Mouse (Mus musculus): Measurements from ENCODE around the gene Mroh7. TPM values are rescaled to one million over a fixed set of nuclear protein-coding genes. Genes with fewer than 3 reads are reported as not detected.

Mroh7 gene
- total RNA-seq, 1 experiment: 0.45 TPM

GRCm38 (mm10) chr4:106772558-106772957 is 41.8 kb upstream of the Mroh7 start:
- no peak for TF ChIP-seq HCFC1 (IDR thresholded peaks at IDR 0.05; ENCODE audit: borderline replicate concordance, insufficient read depth, low read length)
- TF ChIP-seq CHD2 (IDR thresholded peaks at IDR 0.05; ENCODE audit: low read depth, low read length): no peak
- no peak for TF ChIP-seq ZC3H11A (IDR thresholded peaks at IDR 0.05; ENCODE audit: borderline replicate concordance, low read depth, low read length)
- no peak for TF ChIP-seq MAFK (IDR thresholded peaks at IDR 0.05; ENCODE audit: insufficient read depth, low read depth, low read length)
- TF ChIP-seq ZNF384 (IDR thresholded peaks at IDR 0.05; ENCODE audit: low read depth, low read length): no peak
- Histone ChIP-seq H3K9me3 (ENCODE audit: control insufficient read depth, insufficient read depth, low read depth, low read length) (no peaks in the 10 kb centered on the region), H3K9ac (ENCODE audit: insufficient read depth, low read depth, low read length, poor library complexity, severe bottlenecking) (no peak overlapping the region), H3K4me3 (ENCODE audit: insufficient read depth in 1 of 2, low read depth in 1 of 2, low read length in 2 of 2, poor library complexity in 1 of 2, severe bottlenecking in 1 of 2) (no peak overlapping the region), H3K27ac (ENCODE audit: insufficient read depth, low read depth, low read length, poor library complexity, severe bottlenecking) (no peak overlapping the region), H3K4me1 (ENCODE audit: control insufficient read depth in 2 of 2, insufficient read depth in 2 of 2, low read length in 2 of 2, poor library complexity in 1 of 2) (no peaks in the 10 kb centered on the region), H3K36me3 (ENCODE audit: control insufficient read depth, insufficient read depth, low read length, poor library complexity, severe bottlenecking) (no peaks in the 10 kb centered on the region)
- DNase-seq (ENCODE audit: low read depth, low spot score): no peak
- in situ Hi-C loops (cut with MboI; ENCODE audit: low sequenced_read_pairs in 2 of 2, unreplicated experiment in 2 of 2): no loop called here

- H3K9me3 ChIP-seq (ENCODE audit: control insufficient read depth, insufficient read depth, low read depth, low read length): no peaks in the 10 kb centered on the region
- DNase-seq (ENCODE audit: low read depth, low spot score): no peak
- H3K27ac ChIP-seq (ENCODE audit: insufficient read depth, low read depth, low read length, poor library complexity, severe bottlenecking): no peak overlapping the region
- H3K9ac ChIP-seq (ENCODE audit: insufficient read depth, low read depth, low read length, poor library complexity, severe bottlenecking): no peak overlapping the region
- H3K36me3 ChIP-seq (ENCODE audit: control insufficient read depth, insufficient read depth, low read length, poor library complexity, severe bottlenecking): no peaks in the 10 kb centered on the region
- no peak for TF ChIP-seq ZNF384 (IDR thresholded peaks at IDR 0.05; ENCODE audit: low read depth, low read length)
- TF ChIP-seq HCFC1 (IDR thresholded peaks at IDR 0.05; ENCODE audit: borderline replicate concordance, insufficient read depth, low read length): no peak
- no peak for TF ChIP-seq ZC3H11A (IDR thresholded peaks at IDR 0.05; ENCODE audit: borderline replicate concordance, low read depth, low read length)
- TF ChIP-seq MAFK (IDR thresholded peaks at IDR 0.05; ENCODE audit: insufficient read depth, low read depth, low read length): no peak
- no peak for TF ChIP-seq CHD2 (IDR thresholded peaks at IDR 0.05; ENCODE audit: low read depth, low read length)
- no peaks in the 10 kb centered on the region for H3K4me1 ChIP-seq (ENCODE audit: control insufficient read depth in 2 of 2, insufficient read depth in 2 of 2, low read length in 2 of 2, poor library complexity in 1 of 2)
- H3K4me3 ChIP-seq (ENCODE audit: insufficient read depth in 1 of 2, low read depth in 1 of 2, low read length in 2 of 2, poor library complexity in 1 of 2, severe bottlenecking in 1 of 2): no peak overlapping the region
- in situ Hi-C loops (cut with MboI; ENCODE audit: low sequenced_read_pairs in 2 of 2, unreplicated experiment in 2 of 2): no loop called here
Observed at GRCm38 (mm10) chr4:106769306-106769705, 38.6 kb upstream of the Mroh7 start.

- no peak for TF ChIP-seq CHD2 (IDR thresholded peaks at IDR 0.05; ENCODE audit: low read depth, low read length)
- TF ChIP-seq ZC3H11A (IDR thresholded peaks at IDR 0.05; ENCODE audit: borderline replicate concordance, low read depth, low read length): no peak
- no peak for TF ChIP-seq HCFC1 (IDR thresholded peaks at IDR 0.05; ENCODE audit: borderline replicate concordance, insufficient read depth, low read length)
- TF ChIP-seq MAFK (IDR thresholded peaks at IDR 0.05; ENCODE audit: insufficient read depth, low read depth, low read length): no peak
- TF ChIP-seq ZNF384 (IDR thresholded peaks at IDR 0.05; ENCODE audit: low read depth, low read length): no peak
- no peaks in the 10 kb centered on the region for H3K4me1 ChIP-seq (ENCODE audit: control insufficient read depth in 2 of 2, insufficient read depth in 2 of 2, low read length in 2 of 2, poor library complexity in 1 of 2)
Observed at GRCm38 (mm10) chr4:106764166-106764565, 33.4 kb upstream of the Mroh7 start.

GRCm38 (mm10) chr4:106751726-106752125 is 21.0 kb upstream of the Mroh7 start:
- in situ Hi-C loops (cut with MboI; ENCODE audit: low sequenced_read_pairs in 2 of 2, unreplicated experiment in 2 of 2): no loop called here

More at GRCm38 (mm10) chr4:106764166-106764565, 33.4 kb upstream of the Mroh7 start:
- Histone ChIP-seq H3K4me3 (ENCODE audit: insufficient read depth in 1 of 2, low read depth in 1 of 2, low read length in 2 of 2, poor library complexity in 1 of 2, severe bottlenecking in 1 of 2) (no peak overlapping the region), H3K9ac (ENCODE audit: insufficient read depth, low read depth, low read length, poor library complexity, severe bottlenecking) (no peak overlapping the region), H3K9me3 (ENCODE audit: control insufficient read depth, insufficient read depth, low read depth, low read length) (no peaks in the 10 kb centered on the region), H3K27ac (ENCODE audit: insufficient read depth, low read depth, low read length, poor library complexity, severe bottlenecking) (no peak overlapping the region), H3K36me3 (ENCODE audit: control insufficient read depth, insufficient read depth, low read length, poor library complexity, severe bottlenecking) (no peaks in the 10 kb centered on the region)
- no peak for DNase-seq (ENCODE audit: low read depth, low spot score)
- in situ Hi-C loops (cut with MboI; ENCODE audit: low sequenced_read_pairs in 2 of 2, unreplicated experiment in 2 of 2): no loop called here

More at GRCm38 (mm10) chr4:106751726-106752125, 21.0 kb upstream of the Mroh7 start:
- Histone ChIP-seq H3K4me3 (ENCODE audit: insufficient read depth in 1 of 2, low read depth in 1 of 2, low read length in 2 of 2, poor library complexity in 1 of 2, severe bottlenecking in 1 of 2) (no peak overlapping the region), H3K36me3 (ENCODE audit: control insufficient read depth, insufficient read depth, low read length, poor library complexity, severe bottlenecking) (no peaks in the 10 kb centered on the region), H3K4me1 (ENCODE audit: control insufficient read depth in 2 of 2, insufficient read depth in 2 of 2, low read length in 2 of 2, poor library complexity in 1 of 2) (peaks cover 0 to 2% of the 10 kb centered on the region in 2 experiments; a peak in 1 of 4 replicates), H3K9ac (ENCODE audit: insufficient read depth, low read depth, low read length, poor library complexity, severe bottlenecking) (no peak overlapping the region), H3K9me3 (ENCODE audit: control insufficient read depth, insufficient read depth, low read depth, low read length) (no peaks in the 10 kb centered on the region), H3K27ac (ENCODE audit: insufficient read depth, low read depth, low read length, poor library complexity, severe bottlenecking) (no peak overlapping the region)
- no peak for DNase-seq (ENCODE audit: low read depth, low spot score)
- TF ChIP-seq MAFK (IDR thresholded peaks at IDR 0.05; ENCODE audit: insufficient read depth, low read depth, low read length) (no peak), HCFC1 (IDR thresholded peaks at IDR 0.05; ENCODE audit: borderline replicate concordance, insufficient read depth, low read length) (no peak), ZC3H11A (IDR thresholded peaks at IDR 0.05; ENCODE audit: borderline replicate concordance, low read depth, low read length) (no peak), ZNF384 (IDR thresholded peaks at IDR 0.05; ENCODE audit: low read depth, low read length) (no peak), CHD2 (IDR thresholded peaks at IDR 0.05; ENCODE audit: low read depth, low read length) (no peak)

All from ES-E14 (cell line).